Mouse (Mus musculus) embryonic facial prominence, embryonic 10.5 days (tissue): Measurements from ENCODE around the gene Efnb3. TPM values are rescaled to one million over a fixed set of nuclear protein-coding genes. Genes with fewer than 3 reads are reported as not detected.
"Not testable (repeated sequence)": the region's sequence is repeated elsewhere in the genome, so short reads cannot be mapped to it uniquely, and the experiment has no call there.

ENCODE experiments used
- DNase-seq: peaks from one replicate; pipeline ENCODE4 v3.0.0-alpha.2; 2017; ENCODE audit warnings: low spot score
- H3K27ac ChIP-seq: fragments of 300-500 bp; sonication (generic); replicated peaks from 2 replicates; pipeline ENCODE4 v1.5.1; 2016; ENCODE audit warnings: mild to moderate bottlenecking
- H3K27me3 ChIP-seq: fragments of 300-500 bp; sonication (generic); replicated peaks from 2 replicates; pipeline ENCODE4 v1.6.1; 2016; ENCODE audit warnings: low read depth, mild to moderate bottlenecking; ENCODE audit not compliant: poor library complexity, severe bottlenecking
- H3K36me3 ChIP-seq: fragments of 300-500 bp; sonication (generic); replicated peaks from 2 replicates; pipeline ENCODE4 v1.6.1; 2016; ENCODE audit warnings: mild to moderate bottlenecking, moderate library complexity
- H3K4me1 ChIP-seq: fragments of 300-500 bp; sonication (generic); 2 replicates; pipeline ENCODE4 v1.6.1; 2016
- H3K4me3 ChIP-seq: fragments of 300-500 bp; sonication (generic); 2 replicates; pipeline ENCODE4 v1.5.1; 2016; ENCODE audit warnings: mild to moderate bottlenecking, moderate library complexity
- H3K9me3 ChIP-seq: fragments of 300-500 bp; sonication (generic); 2 replicates; pipeline ENCODE4 v1.6.1; 2016; ENCODE audit warnings: mild to moderate bottlenecking
- WGBS: fragments of 180-500 bp; shearing (Covaris S2); methylation state at CpG from one replicate; pipeline ENCODE4 v1.1.7; 2016; 5-methylcytosine and 5-hydroxymethylcytosine counted together
- polyA plus RNA-seq: library from polyadenylated mRNA; unstranded; fragments of >200 nt; fragmentation: Nextera tagmentation; extraction: Ambion mirVana; gene quantifications from 2 replicates; pipeline ENCODE4 v1.2.1, GENCODE M21; 2016

Efnb3 gene
- polyA plus RNA-seq, 1 experiment from 2014 or later, result 29.5 TPM

DNA sequence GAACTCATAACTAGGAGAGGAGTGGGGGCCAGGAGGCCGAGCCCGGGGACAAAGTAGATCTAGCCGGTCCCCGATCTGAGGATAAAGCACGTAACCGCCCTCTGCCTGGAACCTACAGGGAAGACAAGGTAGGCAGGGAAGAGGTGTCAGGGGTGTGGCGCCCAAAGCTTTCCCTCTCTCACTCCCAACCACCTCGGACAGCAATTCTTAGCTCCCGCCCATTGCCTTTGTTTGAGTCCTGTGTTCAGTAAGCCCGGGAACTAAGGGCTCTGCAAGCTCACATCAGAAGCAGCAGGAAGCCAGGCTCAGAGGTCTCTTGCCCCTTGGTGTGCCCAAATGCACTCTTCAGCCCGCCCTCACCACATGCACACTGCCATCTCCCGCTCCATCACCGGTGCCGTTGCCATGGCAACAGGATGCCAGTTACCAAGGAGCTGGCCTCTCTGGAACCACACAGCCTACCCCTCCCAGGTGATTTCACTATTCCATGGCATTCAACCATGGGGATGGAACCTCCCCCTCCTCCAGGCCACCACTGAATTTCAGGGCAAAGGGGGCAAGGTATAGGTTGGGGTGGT lies 2.5 kb downstream of the Efnb3 start:
- peaks cover 95% of the 10 kb centered on the region for H3K4me1 ChIP-seq
- H3K27ac ChIP-seq, result peak overlapping the region; percentile 49
- WGBS, result 24% methylated on average over 14 of the region's 14 CpGs

DNA sequence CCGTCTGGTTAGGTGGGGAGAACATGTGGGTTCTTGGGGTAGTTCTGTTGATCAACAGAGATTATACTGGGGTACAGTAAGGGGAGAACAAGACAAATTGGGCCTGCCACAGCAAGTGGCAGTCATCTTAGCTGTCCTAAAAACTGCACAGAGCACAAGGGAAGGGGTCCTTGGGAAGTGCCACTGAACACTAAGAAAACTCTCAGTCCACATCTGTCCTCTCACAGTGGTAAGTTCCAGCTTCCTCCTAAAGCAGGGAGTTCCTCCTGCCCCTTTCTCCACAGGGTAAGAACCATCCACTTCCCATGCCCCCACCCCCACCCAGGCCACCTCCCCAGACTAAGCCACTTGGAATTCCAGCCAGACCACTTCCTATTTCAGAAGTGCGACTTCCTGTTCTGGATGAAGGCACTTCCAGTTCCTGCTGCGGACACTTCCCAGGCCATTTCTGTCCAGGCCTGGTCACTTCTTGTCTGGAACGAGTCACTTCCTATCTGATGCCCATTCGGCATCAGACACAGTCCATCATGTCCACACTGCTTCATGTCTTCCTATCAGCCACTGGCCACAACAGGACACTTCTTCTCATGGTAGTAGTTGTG lies 5.4 kb downstream of the Efnb3 start:
- Histone ChIP-seq H3K27ac (0 out of 2 replicates have a peak overlapping the region, but pooled peaks have one; percentile 35), H3K4me1 (peaks cover 75% of the 10 kb centered on the region), H3K4me3 (no peak overlapping the region), H3K36me3 (peaks cover 33% of the 10 kb centered on the region), H3K27me3 (peaks cover 26% of the 10 kb centered on the region), H3K9me3 (no peaks in the 10 kb centered on the region)
- DNase-seq, result no peak
- 81% methylated on average over 5 of the region's 5 CpGs for WGBS

More for the DNA sequence above, 2.5 kb downstream of the Efnb3 start:
- H3K36me3 ChIP-seq, result peaks cover 50% of the 10 kb centered on the region
- no peaks in the 10 kb centered on the region for H3K9me3 ChIP-seq
- peak overlapping the region; percentile 89 for H3K4me3 ChIP-seq
- peaks cover 22% of the 10 kb centered on the region for H3K27me3 ChIP-seq
- peak; percentile 63 for DNase-seq

DNA sequence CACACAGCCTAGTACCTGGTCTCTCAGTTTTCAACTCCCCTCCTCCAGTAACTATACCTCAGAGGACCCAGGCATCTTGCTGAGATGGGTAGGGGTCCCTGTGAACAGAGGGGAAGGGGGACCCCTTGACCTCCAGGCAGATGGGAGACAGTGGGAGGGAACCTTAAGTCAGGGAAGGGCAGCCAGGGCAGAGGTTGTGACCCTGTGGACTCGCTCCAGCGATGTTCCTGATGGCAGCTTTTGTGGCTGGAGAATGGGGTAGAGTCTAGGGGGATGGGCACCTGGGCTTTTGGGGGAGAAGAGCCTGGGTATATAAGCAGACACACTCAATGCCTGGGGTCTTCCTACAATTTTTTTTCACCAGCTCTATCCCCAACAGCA lies 6.7 kb downstream of the Efnb3 start:
- no peaks in the 10 kb centered on the region for H3K9me3 ChIP-seq
- peaks cover 39% of the 10 kb centered on the region for H3K27me3 ChIP-seq
- DNase-seq, result no peak
- peak overlapping the region; percentile 80 for H3K27ac ChIP-seq
- peak overlapping the region; percentile 39 for H3K4me3 ChIP-seq
- peaks cover 75% of the 10 kb centered on the region for H3K4me1 ChIP-seq
- WGBS, result 5% methylated on average over 2 of the region's 2 CpGs
- H3K36me3 ChIP-seq, result peaks cover 33% of the 10 kb centered on the region

DNA sequence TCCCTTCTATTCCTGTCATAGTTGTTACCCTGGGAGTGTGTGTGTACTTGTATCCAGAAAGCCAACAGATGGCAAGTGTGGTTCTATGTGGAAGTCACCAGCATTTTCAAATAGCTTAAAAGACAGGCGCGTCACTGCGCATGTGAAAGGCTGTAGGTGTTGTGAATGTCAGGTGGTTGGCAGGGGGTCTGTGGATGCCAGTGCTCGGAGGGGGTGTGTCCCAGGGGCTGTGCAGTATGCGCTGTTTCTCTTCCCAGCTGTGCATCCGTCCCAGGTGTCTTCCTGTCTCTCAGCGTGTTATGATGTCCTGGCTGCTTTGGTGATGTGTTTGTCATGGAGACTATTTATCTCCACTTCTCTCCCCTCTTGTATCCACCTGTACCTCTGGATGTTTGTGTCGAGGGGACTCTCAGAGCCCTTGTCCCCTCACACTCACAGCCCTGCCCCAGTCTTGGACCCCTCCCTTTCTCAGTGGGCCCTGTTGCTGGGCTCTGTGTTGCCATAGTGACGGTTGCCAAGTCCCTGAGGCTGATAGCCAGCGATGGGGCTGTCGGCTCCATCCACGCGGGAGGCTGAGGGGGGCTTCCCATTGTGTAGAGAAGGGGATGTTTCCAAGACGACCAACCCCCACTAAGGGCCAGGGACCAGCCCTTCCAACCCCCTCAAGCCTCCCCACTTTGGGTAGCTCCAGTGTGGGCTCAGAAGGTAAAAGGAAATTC lies 7.2 kb downstream of the Efnb3 start:
- peak overlapping the region; percentile 39 for H3K4me3 ChIP-seq
- peak; percentile 81 for DNase-seq
- 20% methylated on average over 14 of the region's 14 CpGs for WGBS
- H3K27ac ChIP-seq, result peak overlapping the region; percentile 80
- peaks cover 75% of the 10 kb centered on the region for H3K4me1 ChIP-seq
- peaks cover 44% of the 10 kb centered on the region for H3K27me3 ChIP-seq
- H3K9me3 ChIP-seq, result no peaks in the 10 kb centered on the region
- H3K36me3 ChIP-seq, result peaks cover 33% of the 10 kb centered on the region

DNA sequence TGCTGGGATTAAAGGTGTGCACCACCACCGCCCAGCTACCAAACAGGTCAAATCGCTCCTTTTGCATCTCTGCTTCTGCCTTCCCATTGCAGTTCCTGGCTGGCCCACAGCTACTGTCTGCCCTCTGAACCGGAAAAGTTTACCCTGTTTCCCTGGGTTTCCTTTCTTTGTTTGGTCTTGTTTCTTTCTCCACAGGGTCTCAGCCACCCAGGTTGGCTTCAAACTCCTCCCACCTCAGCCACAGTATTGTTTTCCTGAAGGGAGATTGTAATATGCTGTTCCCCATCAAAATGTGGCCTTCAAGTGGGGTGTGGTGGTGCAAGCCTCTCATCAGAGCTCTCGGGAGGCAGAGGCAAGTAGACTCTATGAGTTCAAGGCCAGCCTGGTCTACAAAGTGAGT lies 8.7 kb downstream of the Efnb3 start:
- 70% methylated on average over 4 of the region's 4 CpGs for WGBS

DNA sequence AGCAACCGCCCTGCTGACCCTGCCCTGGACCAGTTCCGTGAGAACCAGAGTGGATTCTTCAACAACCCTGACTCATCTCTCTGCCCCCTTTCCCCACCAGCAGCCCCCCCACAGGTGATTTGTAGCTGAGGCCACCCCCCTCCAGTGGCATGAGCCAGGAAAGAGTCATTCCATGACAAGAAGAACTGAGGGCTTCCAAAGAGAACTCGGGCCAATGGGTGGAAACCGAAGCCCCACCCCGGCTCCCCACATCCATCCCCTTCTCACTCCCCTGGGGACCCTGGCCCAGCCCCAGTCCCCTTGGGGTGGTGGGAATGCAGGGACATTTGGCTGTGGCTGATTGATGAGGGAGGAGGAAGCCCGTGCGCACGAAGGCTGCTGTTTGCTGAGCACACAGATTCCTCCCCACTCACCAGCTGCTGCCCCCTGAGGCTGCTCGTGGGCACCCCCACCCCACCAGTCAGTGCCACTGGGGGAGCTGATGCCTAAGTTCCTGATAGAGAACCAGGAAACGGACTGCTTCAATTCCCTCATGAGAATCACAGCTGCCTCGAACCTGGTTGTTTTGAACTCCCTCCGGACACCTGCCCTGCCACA lies 10.8 kb downstream of the Efnb3 start, which contains the start of gene Dnah2:
Gene Dnah2, minus strand, starts transcription at position 51 of the 597 bp plus-strand sequence.
- Histone ChIP-seq H3K4me3 (0 out of 2 replicates have a peak within 1 kb of the TSS, but pooled peaks have one; percentile 63), H3K27me3 (peaks cover 29% of the 10 kb centered on the region), H3K36me3 (peaks cover 1% of the 10 kb centered on the region), H3K4me1 (peaks cover 67% of the 10 kb centered on the region), H3K27ac (peak within 1 kb of the TSS; percentile 57; the same call in 1 of the 2 replicates), H3K9me3 (no peaks in the 10 kb centered on the region)
- no peak for DNase-seq
- 49% methylated on average over 12 of the region's 12 CpGs for WGBS

More for the DNA sequence above, 8.7 kb downstream of the Efnb3 start:
- no peak overlapping the region for H3K4me3 ChIP-seq
- no peaks in the 10 kb centered on the region for H3K9me3 ChIP-seq
- H3K27ac ChIP-seq, result no peak overlapping the region
- no peak for DNase-seq
- peaks cover 75% of the 10 kb centered on the region for H3K4me1 ChIP-seq
- H3K27me3 ChIP-seq, result peaks cover 34% of the 10 kb centered on the region
- H3K36me3 ChIP-seq, result peaks cover 23% of the 10 kb centered on the region

DNA sequence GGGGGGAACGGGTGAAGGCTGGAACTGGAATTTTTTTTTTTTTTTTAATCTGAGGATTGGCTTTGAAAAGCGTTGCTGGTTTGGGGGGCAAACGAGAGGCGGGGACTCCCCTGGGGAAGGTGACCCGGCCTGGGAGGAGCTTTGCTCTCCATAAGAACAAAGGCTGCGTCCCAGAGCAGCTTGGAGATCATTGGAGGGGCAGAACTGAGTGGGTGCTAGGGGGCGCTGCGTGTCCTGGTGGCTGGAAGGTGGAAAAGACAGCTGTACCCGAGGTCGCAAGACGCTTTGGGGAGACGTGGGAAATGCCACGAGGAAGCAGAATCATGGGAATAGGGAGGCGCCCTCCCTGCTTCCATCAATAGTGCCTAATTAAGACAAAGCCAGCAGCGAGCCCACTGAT lies 12.9 kb downstream of the Efnb3 start:
- no peaks in the 10 kb centered on the region for H3K9me3 ChIP-seq
- no peaks in the 10 kb centered on the region for H3K36me3 ChIP-seq
- DNase-seq, result no peak
- peak overlapping the region; percentile 92 for H3K27ac ChIP-seq
- peaks cover 57% of the 10 kb centered on the region for H3K4me1 ChIP-seq
- peaks cover 29% of the 10 kb centered on the region for H3K27me3 ChIP-seq
- peak overlapping the region; percentile 63 for H3K4me3 ChIP-seq
- 5% methylated on average over 15 of the region's 15 CpGs for WGBS

DNA sequence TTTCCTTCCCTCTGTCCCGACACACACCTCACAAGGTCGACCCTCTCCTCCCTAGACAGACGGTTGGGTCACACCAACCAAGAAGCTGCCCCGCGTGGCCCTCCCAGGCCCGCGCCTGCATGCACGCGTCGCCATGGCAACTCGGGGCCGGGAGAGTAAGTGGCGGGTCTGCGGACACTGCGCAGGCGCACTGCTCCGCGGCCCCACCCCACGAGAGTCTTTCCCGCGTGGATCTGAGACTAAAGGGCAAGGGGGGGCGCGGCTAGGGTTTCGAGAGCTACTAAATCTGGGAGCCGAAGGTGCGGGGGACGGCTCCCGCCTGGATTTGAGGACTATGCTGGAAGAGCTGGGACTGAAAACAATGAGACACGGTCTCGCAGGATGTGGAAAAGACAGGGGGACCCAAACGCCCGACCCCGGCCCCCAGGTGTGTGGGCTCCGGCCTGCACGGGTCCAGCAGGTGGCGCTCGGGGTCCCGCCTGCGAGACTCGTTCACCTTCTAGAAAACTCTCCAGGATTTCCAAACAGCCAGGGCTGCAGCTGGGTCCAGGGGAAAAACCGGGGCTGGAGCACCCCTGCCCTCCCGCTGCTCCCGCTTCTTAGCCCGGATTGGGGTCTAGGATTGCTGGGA lies 13.5 kb downstream of the Efnb3 start:
- WGBS, result under 1% methylated on average over 44 of the region's 44 CpGs
- Histone ChIP-seq H3K9me3 (no peaks in the 10 kb centered on the region), H3K4me3 (peak overlapping the region; percentile 63), H3K27me3 (peaks cover 29% of the 10 kb centered on the region), H3K36me3 (no peaks in the 10 kb centered on the region), H3K4me1 (peaks cover 57% of the 10 kb centered on the region), H3K27ac (peak overlapping the region; percentile 92)
- DNase-seq, result peak; percentile 90

DNA sequence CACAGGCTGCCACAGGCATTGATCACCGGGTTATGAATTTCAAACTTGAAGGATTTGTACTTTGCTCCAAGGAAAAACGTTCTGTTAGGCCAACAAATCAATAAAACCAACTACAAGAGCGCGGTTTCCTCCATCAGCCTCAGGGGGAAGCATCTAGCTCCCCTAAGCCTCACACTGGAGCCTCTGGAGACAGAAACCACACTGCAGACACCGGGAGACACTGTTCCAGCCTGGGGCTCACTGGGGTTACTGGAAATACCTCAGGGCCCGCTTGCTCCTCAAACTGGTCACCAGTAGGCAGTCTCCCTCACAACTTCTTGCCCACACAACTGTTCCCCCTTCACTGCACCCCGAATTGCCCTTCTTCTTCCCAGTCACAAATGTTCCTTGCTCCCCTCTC lies 14.0 kb downstream of the Efnb3 start:
- WGBS, result 15% methylated on average over 7 of the region's 7 CpGs
- Histone ChIP-seq H3K9me3 (no peaks in the 10 kb centered on the region), H3K36me3 (no peaks in the 10 kb centered on the region), H3K4me1 (peaks cover 57% of the 10 kb centered on the region), H3K27ac (peak overlapping the region; percentile 92), H3K4me3 (peak overlapping the region; percentile 63), H3K27me3 (peaks cover 29% of the 10 kb centered on the region)
- DNase-seq, result no peak

DNA sequence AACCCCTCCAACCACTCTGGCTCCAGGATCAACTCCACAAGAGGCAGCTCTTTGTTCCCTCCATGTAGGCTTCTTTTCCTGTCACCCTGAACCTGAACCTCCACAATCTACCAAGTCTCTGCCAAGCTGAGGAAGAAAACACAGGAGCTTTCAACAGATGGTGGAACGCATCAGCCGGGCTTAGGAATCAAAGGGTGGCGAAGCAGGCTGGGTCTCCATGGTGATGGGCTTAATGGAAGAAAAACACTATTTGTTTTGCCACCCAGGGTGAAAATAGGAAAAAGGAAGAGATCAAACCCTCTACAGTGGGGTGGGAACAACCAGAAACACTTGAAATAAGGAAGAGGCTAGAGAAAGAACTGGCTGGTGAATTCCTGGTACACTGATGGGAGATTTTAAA lies 16.4 kb downstream of the Efnb3 start:
- Histone ChIP-seq H3K27me3 (peaks cover 11% of the 10 kb centered on the region), H3K9me3 (no peaks in the 10 kb centered on the region), H3K36me3 (no peaks in the 10 kb centered on the region), H3K4me3 (0 out of 2 replicates have a peak overlapping the region, but pooled peaks have one; percentile 1), H3K4me1 (peaks cover 50% of the 10 kb centered on the region), H3K27ac (no peak overlapping the region)
- no peak for DNase-seq
- 44% methylated on average over 3 of the region's 3 CpGs for WGBS

DNA sequence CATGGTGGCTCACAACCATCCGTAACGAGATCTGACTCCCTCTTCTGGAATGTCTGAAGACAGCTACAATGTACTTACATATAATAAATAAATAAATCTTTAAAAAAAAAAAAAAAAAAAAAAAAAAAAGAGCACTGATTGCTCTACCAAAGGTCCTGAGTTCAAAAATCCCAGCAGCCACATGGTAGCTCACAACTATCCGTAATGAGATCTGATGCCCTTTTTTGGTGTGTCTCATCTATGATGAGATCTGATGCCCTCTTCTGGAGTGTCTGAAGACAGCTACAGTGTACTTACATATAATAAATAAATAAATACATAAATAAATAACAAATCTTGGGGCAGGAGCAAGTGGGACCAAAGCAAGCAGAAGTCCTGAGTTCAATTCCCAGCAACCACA lies 18.3 kb downstream of the Efnb3 start:
- H3K9me3 ChIP-seq, result not testable (repeated sequence)
- H3K4me1 ChIP-seq, result peaks cover 40% of the 10 kb centered on the region
- WGBS, result 42% methylated on average over 2 of the region's 3 CpGs

DNA sequence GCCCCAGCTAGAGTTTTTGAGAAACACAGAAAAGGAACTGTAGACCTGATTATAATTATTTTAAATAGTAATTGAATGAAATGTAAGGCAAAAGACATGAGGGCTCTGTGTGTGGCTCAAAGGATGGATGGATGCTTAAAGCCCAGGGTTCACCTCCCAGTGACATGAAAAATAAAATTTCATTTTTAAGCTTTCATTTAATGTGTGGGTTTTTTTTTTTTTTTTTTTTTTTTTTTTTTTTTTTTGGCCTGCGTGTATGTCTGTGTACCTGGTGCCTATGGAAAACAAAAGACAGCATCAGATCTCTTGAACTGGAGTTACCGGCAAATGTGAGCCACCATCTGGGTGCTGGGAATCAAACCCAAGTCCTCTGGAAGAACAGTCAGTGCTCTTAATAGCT lies 19.3 kb downstream of the Efnb3 start:
- Histone ChIP-seq H3K4me1 (peaks cover 34% of the 10 kb centered on the region), H3K27ac (no peak overlapping the region), H3K9me3 (no peaks in the 10 kb centered on the region), H3K4me3 (no peak overlapping the region), H3K36me3 (no peaks in the 10 kb centered on the region), H3K27me3 (no peaks in the 10 kb centered on the region)
- no peak for DNase-seq
- WGBS, result 95% methylated on average over 2 of the region's 2 CpGs

More for the DNA sequence above, 18.3 kb downstream of the Efnb3 start:
- DNase-seq, H3K27me3 ChIP-seq, H3K36me3 ChIP-seq, H3K4me3 ChIP-seq, H3K27ac ChIP-seq: not testable (repeated sequence)
